Mouse (Mus musculus) bone marrow, adult 2 months (tissue): ENCODE data around the gene Agmat. TPM values are rescaled to one million over a fixed set of nuclear protein-coding genes. Genes with fewer than 3 reads are reported as not detected.

Source experiments
- H3K27ac ChIP-seq: fragments of 200-500 bp; 2 replicates; pipeline ENCODE4 v1.5.1; 2012; ENCODE audit warnings: low read depth, mild to moderate bottlenecking, control low read depth, inconsistent platforms, low read length; ENCODE audit not compliant: control insufficient read depth, poor library complexity, insufficient read depth
- H3K4me1 ChIP-seq: fragments of 200-500 bp; 2 replicates; pipeline ENCODE4 v1.6.1; 2011; ENCODE audit warnings: low read length; ENCODE audit not compliant: control insufficient read depth, insufficient read depth
- H3K4me3 ChIP-seq: fragments of 200-500 bp; replicated peaks from 2 replicates; pipeline ENCODE3; 2011; ENCODE audit warnings: mild to moderate bottlenecking, low read depth, low read length, control low read depth; ENCODE audit not compliant: control insufficient read depth
- CTCF ChIP-seq: fragments of 200-500 bp; IDR thresholded peaks from 2 replicates; pipeline ENCODE4 v1.5.1; 2011; ENCODE audit warnings: low read length, control low read depth; ENCODE audit not compliant: control insufficient read depth, insufficient read depth
- POLR2A ChIP-seq: fragments of 200-500 bp; IDR thresholded peaks from 2 replicates; pipeline ENCODE4 v1.6.1; 2011; ENCODE audit warnings: low read depth, mild to moderate bottlenecking, control low read depth, low read length, borderline replicate concordance; ENCODE audit not compliant: control insufficient read depth
- WGBS: fragments of 180-500 bp; shearing (Covaris S2); methylation state at CpG from one replicate; pipeline ENCODE4 v1.1.7; 2018; 5-methylcytosine and 5-hydroxymethylcytosine counted together
- polyA plus RNA-seq: library from polyadenylated mRNA; stranded (reverse); fragments of >200 nt; gene quantifications from 2 replicates; pipeline ENCODE4 v1.2.4, GENCODE M21; 2011; ENCODE audit warnings: low replicate concordance; ENCODE audit not compliant: missing spikeins, insufficient read depth, insufficient read length

Agmat gene
- polyA plus RNA-seq, 1 experiment: 1.8 TPM

GRCm38 (mm10) chr4:141741856-141742255 is 4.6 kb upstream of the Agmat start:
- Histone ChIP-seq H3K27ac (no peak overlapping the region), H3K4me1 (no peaks in the 10 kb centered on the region), H3K4me3 (no peak overlapping the region)
- no peak for TF ChIP-seq CTCF
- WGBS: 72% methylated on average over 9 of the region's 9 CpGs

- WGBS: 88% methylated on average over 4 of the region's 4 CpGs
- no peak overlapping the region for H3K27ac ChIP-seq
Observed at GRCm38 (mm10) chr4:141742381-141742780, 4.1 kb upstream of the Agmat start.

GRCm38 (mm10) chr4:141749557-141749956 is 3.1 kb downstream of the Agmat start:
- H3K27ac ChIP-seq: no peak overlapping the region
- TF ChIP-seq CTCF: no peak
- no peak for TF ChIP-seq POLR2A
- H3K4me1 ChIP-seq: no peaks in the 10 kb centered on the region; the same call in 1 of the 2 replicates
- H3K4me3 ChIP-seq: no peak overlapping the region
- WGBS: 83% methylated on average over 11 of the region's 11 CpGs

More at GRCm38 (mm10) chr4:141742381-141742780, 4.1 kb upstream of the Agmat start:
- H3K4me3 ChIP-seq: no peak overlapping the region
- TF ChIP-seq CTCF (no peak), POLR2A (no peak)
- H3K4me1 ChIP-seq: no peaks in the 10 kb centered on the region

DNA sequence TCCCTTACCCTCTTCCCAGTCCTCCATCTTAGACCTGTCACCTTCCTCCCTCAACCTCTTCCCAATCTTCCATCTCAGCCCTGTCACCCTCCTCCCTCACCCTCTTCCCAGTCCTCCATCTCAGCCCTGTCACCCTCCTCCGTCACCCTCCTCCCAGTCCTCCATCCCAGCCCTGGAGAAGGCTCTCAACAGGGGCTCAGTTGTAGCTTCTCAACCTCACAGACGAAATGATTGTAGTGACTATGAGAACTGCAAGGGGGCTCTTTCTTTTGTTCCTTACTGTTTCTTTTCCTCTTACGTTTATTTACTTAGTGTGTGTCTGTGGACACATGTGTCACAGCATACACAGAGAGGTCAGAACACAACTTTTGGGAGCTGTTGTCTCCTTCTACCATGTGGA is 4.4 kb downstream of the Agmat start:
- H3K4me3 ChIP-seq: no peak overlapping the region
- H3K27ac ChIP-seq: peak overlapping the region; percentile 88
- 67% methylated on average over 3 of the region's 3 CpGs for WGBS
- no peaks in the 10 kb centered on the region; the same call in 1 of the 2 replicates for H3K4me1 ChIP-seq
- TF ChIP-seq CTCF (no peak), POLR2A (no peak)

- WGBS: 47% methylated on average over 4 of the region's 4 CpGs
- TF ChIP-seq POLR2A (no peak), CTCF (no peak)
- Histone ChIP-seq H3K27ac (peak overlapping the region; percentile 95), H3K4me3 (no peak overlapping the region), H3K4me1 (no peaks in the 10 kb centered on the region; the same call in 1 of the 2 replicates)
Observed at GRCm38 (mm10) chr4:141751419-141752075, 5.1 kb downstream of the Agmat start.

DNA sequence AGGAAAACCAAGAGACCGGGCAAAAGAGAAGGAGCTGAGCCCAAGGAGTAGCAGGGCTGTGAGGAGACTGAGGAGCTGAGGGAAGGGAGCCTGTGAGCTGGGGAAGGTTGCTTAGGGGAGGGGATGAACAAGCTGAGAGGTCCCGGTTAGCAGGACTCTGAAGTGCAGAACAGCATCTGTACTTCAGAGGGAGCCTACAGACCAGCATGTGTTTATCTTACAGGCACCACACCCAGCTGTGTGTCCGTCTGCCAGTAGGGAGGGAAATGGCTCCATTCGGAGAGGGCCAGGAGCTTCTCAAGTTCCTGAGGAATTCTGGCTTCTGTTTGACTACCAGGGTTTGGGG is 5.6 kb downstream of the Agmat start:
- WGBS: 18% methylated on average over 4 of the region's 4 CpGs
- peak overlapping the region; percentile 95 for H3K27ac ChIP-seq
- no peaks in the 10 kb centered on the region; the same call in 1 of the 2 replicates for H3K4me1 ChIP-seq
- H3K4me3 ChIP-seq: no peak overlapping the region
- TF ChIP-seq CTCF: no peak

GRCm38 (mm10) chr4:141755375-141755930 is 9.0 kb downstream of the Agmat start:
- no peak for TF ChIP-seq CTCF
- TF ChIP-seq POLR2A: no peak
- Histone ChIP-seq H3K27ac (no peak overlapping the region), H3K4me1 (no peaks in the 10 kb centered on the region; the same call in 1 of the 2 replicates)

DNA sequence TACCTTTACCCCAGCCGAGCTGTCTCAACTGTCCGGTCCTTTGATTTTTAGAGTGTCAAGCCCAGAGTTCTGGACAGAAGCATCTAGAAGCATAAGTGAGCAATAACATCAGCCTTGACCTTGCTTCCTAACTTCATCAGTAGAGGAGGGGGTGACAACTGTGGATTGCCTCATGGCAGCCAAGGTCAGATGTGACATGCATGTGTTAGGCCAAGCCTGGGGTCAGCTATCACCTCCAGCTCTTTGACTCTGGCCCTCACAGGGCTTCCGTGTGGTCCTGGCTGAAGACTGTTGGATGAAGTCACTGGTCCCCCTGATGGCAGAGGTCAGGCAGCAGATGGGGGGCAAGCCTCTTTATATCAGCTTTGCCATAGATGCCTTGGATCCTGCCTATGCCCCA is 10.7 kb downstream of the Agmat start:
- WGBS: 95% methylated on average over 3 of the region's 3 CpGs
- TF ChIP-seq CTCF: no peak
- TF ChIP-seq POLR2A: no peak
- H3K27ac ChIP-seq: no peak overlapping the region

More at GRCm38 (mm10) chr4:141755375-141755930, 9.0 kb downstream of the Agmat start:
- H3K4me3 ChIP-seq: no peak overlapping the region
- 88% methylated on average over 19 of the region's 19 CpGs for WGBS

More for the DNA sequence above, 10.7 kb downstream of the Agmat start:
- Histone ChIP-seq H3K4me3 (no peak overlapping the region), H3K4me1 (no peaks in the 10 kb centered on the region; the same call in 1 of the 2 replicates)
